Mouse (Mus musculus): ENCODE measurements around the gene Tbl3.
A peak's percentile ranks its signal among the peaks of the same experiment; 100 is the strongest.

DNA sequence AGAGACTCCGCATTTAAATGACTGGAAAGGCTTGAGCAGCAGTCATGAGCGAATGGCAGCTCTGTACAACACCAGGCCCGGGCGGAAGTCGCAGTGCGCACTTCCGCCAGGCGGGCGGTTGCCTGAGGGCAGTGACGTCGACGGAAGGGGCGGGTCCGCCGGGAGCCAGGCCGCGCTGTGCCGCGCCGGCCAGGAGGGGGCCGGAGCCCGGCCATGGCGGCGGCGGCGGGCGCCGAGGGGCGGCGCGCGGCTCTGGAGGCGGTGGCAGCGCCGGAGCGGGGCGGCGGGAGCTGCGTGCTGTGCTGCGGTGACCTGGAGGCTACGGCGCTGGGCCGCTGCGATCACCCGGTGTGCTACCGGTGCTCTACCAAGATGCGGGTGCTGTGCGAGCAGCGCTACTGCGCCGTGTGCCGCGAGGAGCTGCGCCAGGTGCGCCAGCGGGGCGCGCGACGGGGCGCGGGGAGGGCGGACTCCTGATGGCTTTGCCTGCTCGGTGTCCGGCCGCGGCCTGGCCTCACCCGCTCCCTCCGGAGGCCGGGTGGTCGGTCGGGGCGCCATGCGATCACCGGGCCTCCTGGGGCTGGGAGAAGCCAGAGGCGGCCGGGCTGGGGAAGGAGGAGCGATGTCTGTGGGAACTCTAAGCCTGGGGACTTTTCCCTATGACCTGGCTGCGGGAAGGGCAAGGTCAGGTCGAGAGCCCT lies 37.8 kb downstream of the Tbl3 start, which contains the start of gene Zfp598:
- peak; percentile 47 for TF ChIP-seq CTCF (IDR thresholded peaks at IDR 0.05; ENCODE audit: low read depth)
- TF ChIP-seq EP300 (IDR thresholded peaks at IDR 0.05; ENCODE audit: low read depth): no peak

All from liver, postnatal 0 days (tissue).